Mouse (Mus musculus) CH12.LX (cell line): ENCODE measurements at regions not wholly inside any gene's neighbourhood (a gene's known extent, or its start where the extent isn't known, plus 50 kb on each side); places are given as distances from the start of the nearest gene placed in this dataset.

ENCODE experiments used
- DNase-seq: peaks from one replicate; pipeline ENCODE4 v3.0.0-alpha.2; 2013; ENCODE audit errors: extremely low read depth
- H3K27ac ChIP-seq: 2 replicates; pipeline ENCODE4 v1.5.1; 2012; ENCODE audit warnings: low read depth, mild to moderate bottlenecking, control low read depth, moderate library complexity; ENCODE audit not compliant: insufficient read depth
- H3K27me3 ChIP-seq: replicated peaks from 2 replicates; pipeline ENCODE3; 2012; ENCODE audit warnings: inconsistent platforms
- H3K36me3 ChIP-seq, 2 experiments: replicated peaks in 1 of 2; 2 replicates each; pipeline versions ENCODE3 to v1.6.1; 2012; ENCODE audit warnings: inconsistent platforms in 1 of 2, low read length in 1 of 2, mild to moderate bottlenecking in 1 of 2, mixed read lengths in 1 of 2, moderate library complexity in 1 of 2; ENCODE audit not compliant: control insufficient read depth in 1 of 2, insufficient read depth in 1 of 2
- H3K4me1 ChIP-seq, 2 experiments: 2 replicates each; pipeline ENCODE4 v1.6.1; 2012; ENCODE audit warnings: inconsistent platforms in 1 of 2, moderate library complexity in 1 of 2; ENCODE audit not compliant: insufficient read depth in 2 of 2, control insufficient read depth in 1 of 2
- H3K4me2 ChIP-seq: 2 replicates; pipeline ENCODE4 v1.6.1; 2012; ENCODE audit warnings: low read depth, mild to moderate bottlenecking, control low read depth; ENCODE audit not compliant: poor library complexity, insufficient read depth, severe bottlenecking
- H3K4me3 ChIP-seq, 3 experiments: fragments of 150-350 bp in 1 of 3; sonication (generic) in 1 of 3; replicated peaks in 1 of 3; 2 replicates each; pipeline versions ENCODE3 to v1.5.1; 2011 to 2012; ENCODE audit warnings: low read depth in 2 of 3, low read length in 2 of 3, mild to moderate bottlenecking in 2 of 3, moderate library complexity in 2 of 3, control low read depth in 1 of 3, improper control_type of control experiment in 1 of 3, inconsistent platforms in 1 of 3, mixed read lengths in 1 of 3; ENCODE audit not compliant: poor library complexity in 1 of 3
- H3K79me2 ChIP-seq: replicated peaks from 2 replicates; pipeline ENCODE4 v1.6.1; 2012; ENCODE audit warnings: mild to moderate bottlenecking, moderate library complexity; ENCODE audit not compliant: control insufficient read depth, poor library complexity, insufficient read depth, severe bottlenecking; ENCODE audit errors: extremely low read depth
- H3K9ac ChIP-seq: 2 replicates; pipeline ENCODE4 v1.6.1; 2012; ENCODE audit warnings: low read depth, mild to moderate bottlenecking, control low read depth, moderate library complexity; ENCODE audit not compliant: insufficient read depth
- H3K9me3 ChIP-seq: replicated peaks from 2 replicates; pipeline ENCODE3; 2012; ENCODE audit warnings: low read length, inconsistent platforms, mixed read lengths
- CTCF ChIP-seq, 2 experiments: IDR thresholded peaks in 1 of 2; conservative IDR thresholded peaks in 1 of 2; 2 replicates each; pipeline ENCODE4 v1.5.1; 2011 to 2012; ENCODE audit warnings: low read depth in 2 of 2, low read length in 2 of 2, improper control_type of control experiment in 1 of 2, inconsistent platforms in 1 of 2, mild to moderate bottlenecking in 1 of 2, moderate library complexity in 1 of 2
- E2F4 ChIP-seq: IDR thresholded peaks from 2 replicates; pipeline ENCODE4 v1.6.1; 2011; ENCODE audit warnings: low read depth, low read length, improper control_type of control experiment; ENCODE audit not compliant: insufficient replicate concordance
- EP300 ChIP-seq: IDR thresholded peaks from 2 replicates; pipeline ENCODE4 v1.6.1; 2011; ENCODE audit warnings: low read length, improper control_type of control experiment
- ETS1 ChIP-seq: conservative IDR thresholded peaks from 2 replicates; pipeline ENCODE4 v1.6.1; 2012; ENCODE audit warnings: low read depth, mild to moderate bottlenecking, inconsistent platforms, low read length, improper control_type of control experiment, moderate library complexity
- GABPA ChIP-seq: IDR thresholded peaks from 2 replicates; pipeline ENCODE4 v1.6.1; 2012; ENCODE audit warnings: low read depth, low read length, improper control_type of control experiment, inconsistent platforms; ENCODE audit not compliant: insufficient replicate concordance
- HCFC1 ChIP-seq: IDR thresholded peaks from 2 replicates; pipeline ENCODE4 v1.6.1; 2012; ENCODE audit warnings: low read depth, mild to moderate bottlenecking, inconsistent platforms, low read length, improper control_type of control experiment
- IRF4 ChIP-seq: IDR thresholded peaks from 2 replicates; pipeline ENCODE4 v1.6.1; 2014; ENCODE audit warnings: low read depth, mild to moderate bottlenecking, inconsistent platforms, low read length, improper control_type of control experiment
- JUN ChIP-seq: IDR thresholded peaks from 2 replicates; pipeline ENCODE4 v1.6.1; 2011; ENCODE audit warnings: low read depth, mild to moderate bottlenecking, low read length, improper control_type of control experiment, moderate library complexity; ENCODE audit not compliant: insufficient read depth
- JUND ChIP-seq: conservative IDR thresholded peaks from 2 replicates; pipeline ENCODE4 v1.6.1; 2011; ENCODE audit warnings: low read depth, low read length, improper control_type of control experiment
- KAT2A ChIP-seq: IDR thresholded peaks from 2 replicates; pipeline ENCODE4 v1.6.1; 2012; ENCODE audit warnings: low read length, improper control_type of control experiment, inconsistent platforms; ENCODE audit not compliant: insufficient replicate concordance
- MAFK ChIP-seq: IDR thresholded peaks from 2 replicates; pipeline ENCODE4 v1.6.1; 2011; ENCODE audit warnings: low read length, improper control_type of control experiment; ENCODE audit not compliant: insufficient replicate concordance
- MAX ChIP-seq: IDR thresholded peaks from 2 replicates; pipeline ENCODE4 v1.6.1; 2011; ENCODE audit warnings: low read length, improper control_type of control experiment
- MAZ ChIP-seq: IDR thresholded peaks from 2 replicates; pipeline ENCODE4 v1.6.1; 2012; ENCODE audit warnings: low read depth, mild to moderate bottlenecking, inconsistent platforms, low read length, improper control_type of control experiment, moderate library complexity
- MEF2A ChIP-seq: IDR thresholded peaks from 2 replicates; pipeline ENCODE4 v1.6.1; 2014; ENCODE audit warnings: low read depth, mild to moderate bottlenecking, inconsistent platforms, low read length, improper control_type of control experiment, borderline replicate concordance
- MXI1 ChIP-seq: IDR thresholded peaks from 2 replicates; pipeline ENCODE4 v1.6.1; 2011; ENCODE audit warnings: mild to moderate bottlenecking, low read depth, low read length, improper control_type of control experiment
- MYC ChIP-seq: IDR thresholded peaks from 2 replicates; pipeline ENCODE4 v1.6.1; 2011; ENCODE audit warnings: low read depth, mild to moderate bottlenecking, improper control_type of control experiment, low read length
- NELFE ChIP-seq: IDR thresholded peaks from 2 replicates; pipeline ENCODE4 v1.6.1; 2011; ENCODE audit warnings: low read depth, low read length, improper control_type of control experiment
- POLR2A ChIP-seq: IDR thresholded peaks from 2 replicates; pipeline ENCODE4 v1.6.1; 2011; ENCODE audit warnings: low read depth, mild to moderate bottlenecking, improper control_type of control experiment, low read length
- POLR2AphosphoS2 ChIP-seq: IDR thresholded peaks from 2 replicates; pipeline ENCODE4 v1.6.1; 2011; ENCODE audit warnings: low read depth, low read length, improper control_type of control experiment
- RCOR1 ChIP-seq: conservative IDR thresholded peaks from 2 replicates; pipeline ENCODE4 v1.6.1; 2012; ENCODE audit warnings: low read depth, mild to moderate bottlenecking, inconsistent platforms, low read length, improper control_type of control experiment
- SIN3A ChIP-seq: IDR thresholded peaks from 2 replicates; pipeline ENCODE4 v1.6.1; 2012; ENCODE audit warnings: low read length, improper control_type of control experiment, inconsistent platforms
- SMC3 ChIP-seq: IDR thresholded peaks from 2 replicates; pipeline ENCODE4 v1.6.1; 2011; ENCODE audit warnings: low read depth, low read length, improper control_type of control experiment
- TBP ChIP-seq: conservative IDR thresholded peaks from 2 replicates; pipeline ENCODE4 v1.6.1; 2011; ENCODE audit warnings: low read depth, low read length, improper control_type of control experiment
- TCF12 ChIP-seq: IDR thresholded peaks from 2 replicates; pipeline ENCODE4 v1.6.1; 2014; ENCODE audit warnings: low read depth, mild to moderate bottlenecking, inconsistent platforms, low read length, improper control_type of control experiment
- UBTF ChIP-seq: IDR thresholded peaks from 2 replicates; pipeline ENCODE4 v1.6.1; 2012; ENCODE audit warnings: low read depth, mild to moderate bottlenecking, inconsistent platforms, low read length, improper control_type of control experiment, moderate library complexity
- USF2 ChIP-seq: conservative IDR thresholded peaks from 2 replicates; pipeline ENCODE4 v1.6.1; 2011; ENCODE audit warnings: low read depth, low read length, improper control_type of control experiment
- ZC3H11A ChIP-seq: IDR thresholded peaks from 2 replicates; pipeline ENCODE4 v1.6.1; 2012; ENCODE audit warnings: low read depth, mild to moderate bottlenecking, inconsistent platforms, low read length, improper control_type of control experiment
- ZKSCAN1 ChIP-seq: IDR thresholded peaks from 2 replicates; pipeline ENCODE4 v1.6.1; 2012; ENCODE audit warnings: low read depth, inconsistent platforms, low read length, improper control_type of control experiment, borderline replicate concordance
- ZMIZ1 ChIP-seq: IDR thresholded peaks from 2 replicates; pipeline ENCODE4 v1.6.1; 2012; ENCODE audit warnings: low read depth, mild to moderate bottlenecking, inconsistent platforms, low read length, improper control_type of control experiment
- ZNF384 ChIP-seq: IDR thresholded peaks from 2 replicates; pipeline ENCODE4 v1.6.1; 2012; ENCODE audit warnings: low read depth, low read length, improper control_type of control experiment, inconsistent platforms
- dilution Hi-C: fragments of 300-500 bp; cut with MboI; formaldehyde crosslinking; loops from 2 replicates; pipeline ENCODE4 v1.14.3; 2020; ENCODE audit warnings: low sequenced_read_pairs; ENCODE audit not compliant: extremely low pct_unique_long_range_greater_than_20kb, extremely low pct_ligation_motif_present
- in situ Hi-C: fragments of 300-500 bp; cut with MboI; formaldehyde crosslinking; loops from 3 replicates; pipeline ENCODE4 v1.14.3; 2019; ENCODE audit warnings: low sequenced_read_pairs, low pct_ligation_motif_present, low pct_unique_long_range_greater_than_20kb, mixed read lengths

GRCm38 (mm10) chr6:22541603-22542002 lies 185.6 kb upstream of the Fam3c start:
- DNase-seq = no peak
- no peak for TF ChIP-seq SIN3A
- no peak for TF ChIP-seq RCOR1
- no peak for TF ChIP-seq EP300
- TF ChIP-seq USF2 = no peak
- TF ChIP-seq ZNF384 = no peak
- TF ChIP-seq SMC3 = no peak
- TF ChIP-seq ZC3H11A = no peak
- TF ChIP-seq MXI1 = no peak
- no peak for TF ChIP-seq POLR2A
- no peak for TF ChIP-seq ETS1
- no peak for TF ChIP-seq GABPA
- TF ChIP-seq TCF12 = no peak
- TF ChIP-seq JUN = no peak
- TF ChIP-seq HCFC1 = no peak
- TF ChIP-seq ZKSCAN1 = no peak
- no peak for TF ChIP-seq JUND
- no peak for TF ChIP-seq MYC
- TF ChIP-seq MAX = no peak
- TF ChIP-seq POLR2AphosphoS2 = no peak
- TF ChIP-seq UBTF = no peak
- Histone ChIP-seq H3K9me3 (no peaks in the 10 kb centered on the region), H3K4me1 (no peaks in the 10 kb centered on the region), H3K9ac (no peak overlapping the region), H3K27me3 (no peaks in the 10 kb centered on the region), H3K79me2 (no peaks in the 10 kb centered on the region), H3K4me2 (no peak overlapping the region), H3K4me3 (no peak overlapping the region), H3K36me3 (no peaks in the 10 kb centered on the region), H3K27ac (no peak overlapping the region)
- in situ Hi-C loops = no loop called here
- dilution Hi-C loops = no loop called here

- no peak overlapping the region for H3K4me2 ChIP-seq
- H3K36me3 ChIP-seq = no peaks in the 10 kb centered on the region
- in situ Hi-C loops (no loop called here), dilution Hi-C loops (no loop called here)
- TF ChIP-seq IRF4 (no peak), ETS1 (no peak), TBP (no peak), MAX (no peak), E2F4 (no peak), ZMIZ1 (no peak), MAZ (no peak), POLR2AphosphoS2 (no peak), ZNF384 (no peak), ZC3H11A (no peak), RCOR1 (no peak), MAFK (no peak), CTCF (conservative IDR thresholded peaks at IDR 0.05 in 1 of 2, IDR thresholded peaks at IDR 0.05 in 1 of 2; ENCODE audit: low read depth in 2 of 2, low read length in 2 of 2) (no peak), SMC3 (no peak), MEF2A (no peak), JUN (no peak), KAT2A (no peak), NELFE (no peak)
- no peak overlapping the region for H3K9ac ChIP-seq
- H3K27me3 ChIP-seq = no peaks in the 10 kb centered on the region
- no peak for DNase-seq
- H3K27ac ChIP-seq = no peak overlapping the region
- no peaks in the 10 kb centered on the region for H3K4me1 ChIP-seq
- H3K79me2 ChIP-seq = no peaks in the 10 kb centered on the region
- no peak overlapping the region for H3K4me3 ChIP-seq
- H3K9me3 ChIP-seq = no peaks in the 10 kb centered on the region
Observed at GRCm38 (mm10) chr6:22538254-22538653, 182.2 kb upstream of the Fam3c start.
